Mouse (Mus musculus) hindbrain, embryonic 11.5 days (tissue): ENCODE measurements at regions not wholly inside any gene's neighbourhood (a gene's known extent, or its start where the extent isn't known, plus 50 kb on each side); places are given as distances from the start of the nearest gene placed in this dataset.
A peak's percentile ranks its signal among the peaks of the same experiment; 100 is the strongest.

Experiments
- ATAC-seq: fragments of 200-750 bp; cut with Nextera tagmentation; 2 replicates; pipeline ENCODE4 v1.8.0; 2017; ENCODE audit warnings: mild to moderate bottlenecking, moderate TSS enrichment, moderate library complexity; ENCODE audit not compliant: low FRiP score
- DNase-seq: peaks from one replicate; pipeline ENCODE4 v3.0.0-alpha.2; 2015; ENCODE audit warnings: low spot score
- H3K27ac ChIP-seq: fragments of 300-500 bp; sonication (generic); 2 replicates; pipeline ENCODE4 v1.5.1; 2014; ENCODE audit warnings: mild to moderate bottlenecking, low read depth, low read length
- H3K27me3 ChIP-seq: fragments of 300-500 bp; sonication (generic); 2 replicates; pipeline ENCODE4 v1.6.1; 2014; ENCODE audit warnings: mild to moderate bottlenecking, low read length, moderate library complexity, mixed read lengths; ENCODE audit not compliant: control insufficient read depth, insufficient read depth
- H3K36me3 ChIP-seq: fragments of 300-500 bp; sonication (generic); 2 replicates; pipeline ENCODE4 v1.6.1; 2014; ENCODE audit warnings: mild to moderate bottlenecking, low read length, moderate library complexity, mixed read lengths; ENCODE audit not compliant: control insufficient read depth, insufficient read depth
- H3K4me1 ChIP-seq: fragments of 300-500 bp; sonication (generic); replicated peaks from 2 replicates; pipeline ENCODE4 v1.6.1; 2014; ENCODE audit warnings: low read length, mixed read lengths; ENCODE audit not compliant: control insufficient read depth, insufficient read depth
- H3K4me2 ChIP-seq: fragments of 300-500 bp; sonication (generic); replicated peaks from 2 replicates; pipeline ENCODE4 v1.6.1; 2014; ENCODE audit warnings: mild to moderate bottlenecking, low read depth, low read length
- H3K4me3 ChIP-seq: fragments of 300-500 bp; sonication (generic); 2 replicates; pipeline ENCODE4 v1.5.1; 2014; ENCODE audit warnings: low read depth, low read length
- H3K9ac ChIP-seq: fragments of 300-500 bp; sonication (generic); 2 replicates; pipeline ENCODE4 v1.6.1; 2014; ENCODE audit warnings: low read depth, low read length
- H3K9me3 ChIP-seq: fragments of 300-500 bp; sonication (generic); 2 replicates; pipeline ENCODE4 v1.6.1; 2016; ENCODE audit warnings: low read length; ENCODE audit not compliant: control insufficient read depth
- WGBS: fragments of 180-500 bp; shearing (Covaris S2); extraction: QIAGEN DNeasy Blood & Tissue Kit; methylation state at CpG from one replicate; pipeline ENCODE4 v1.1.7; 2014; 5-methylcytosine and 5-hydroxymethylcytosine counted together

- DNase-seq (no peak), ATAC-seq (no peak)
- Histone ChIP-seq H3K4me3 (no peak overlapping the region), H3K27ac (no peak overlapping the region), H3K9me3 (no peaks in the 10 kb centered on the region), H3K4me1 (no peaks in the 10 kb centered on the region), H3K4me2 (no peak overlapping the region), H3K27me3 (no peaks in the 10 kb centered on the region), H3K9ac (no peak overlapping the region), H3K36me3 (no peaks in the 10 kb centered on the region)
- 91% methylated on average over 6 of the region's 6 CpGs for WGBS
Measured at GRCm38 (mm10) chr8:89525041-89525440, 481.1 kb upstream of the Sall1 start.

- H3K36me3 ChIP-seq, result no peaks in the 10 kb centered on the region
- 87% methylated on average over 3 of the region's 3 CpGs for WGBS
- H3K9ac ChIP-seq, result no peak overlapping the region
- no peaks in the 10 kb centered on the region for H3K27me3 ChIP-seq
- no peak overlapping the region for H3K4me2 ChIP-seq
- no peak for DNase-seq
- ATAC-seq, result no peak
- H3K27ac ChIP-seq, result no peak overlapping the region
- H3K4me3 ChIP-seq, result no peak overlapping the region
- no peaks in the 10 kb centered on the region for H3K9me3 ChIP-seq
- H3K4me1 ChIP-seq, result no peaks in the 10 kb centered on the region
Measured at GRCm38 (mm10) chr8:89523336-89523735, 479.4 kb upstream of the Sall1 start.

- no peak for ATAC-seq
- WGBS, result 21% methylated on average over 2 of the region's 2 CpGs
- peak; percentile 20 for DNase-seq
- H3K27ac ChIP-seq, result no peak overlapping the region
- no peak overlapping the region for H3K4me2 ChIP-seq
- no peaks in the 10 kb centered on the region for H3K27me3 ChIP-seq
- H3K9me3 ChIP-seq, result no peaks in the 10 kb centered on the region
- no peaks in the 10 kb centered on the region for H3K36me3 ChIP-seq
- H3K9ac ChIP-seq, result no peak overlapping the region
- no peak overlapping the region for H3K4me3 ChIP-seq
- no peaks in the 10 kb centered on the region for H3K4me1 ChIP-seq
Measured at GRCm38 (mm10) chr8:89516602-89517001, 472.6 kb upstream of the Sall1 start.

- ATAC-seq, result no peak
- Histone ChIP-seq H3K4me2 (no peak overlapping the region), H3K4me1 (no peaks in the 10 kb centered on the region), H3K27me3 (no peaks in the 10 kb centered on the region), H3K27ac (no peak overlapping the region), H3K36me3 (no peaks in the 10 kb centered on the region), H3K9me3 (no peaks in the 10 kb centered on the region), H3K9ac (no peak overlapping the region), H3K4me3 (no peak overlapping the region)
- WGBS, result 89% methylated on average over 3 of the region's 3 CpGs
- DNase-seq, result no peak
Measured at GRCm38 (mm10) chr8:89514270-89514669, 470.3 kb upstream of the Sall1 start.

GRCm38 (mm10) chr8:89507639-89508038 is 463.7 kb upstream of the Sall1 start:
- Histone ChIP-seq H3K4me3 (no peak overlapping the region), H3K4me1 (no peaks in the 10 kb centered on the region), H3K9me3 (no peaks in the 10 kb centered on the region), H3K9ac (no peak overlapping the region), H3K4me2 (no peak overlapping the region), H3K27me3 (no peaks in the 10 kb centered on the region), H3K36me3 (no peaks in the 10 kb centered on the region), H3K27ac (no peak overlapping the region)
- DNase-seq (no peak), ATAC-seq (no peak)
- WGBS, result 52% methylated on average over 6 of the region's 6 CpGs

GRCm38 (mm10) chr8:89503545-89504234 is 459.7 kb upstream of the Sall1 start:
- H3K27me3 ChIP-seq, result no peaks in the 10 kb centered on the region
- H3K4me2 ChIP-seq, result no peak overlapping the region
- no peak overlapping the region for H3K9ac ChIP-seq
- WGBS, result 66% methylated on average over 4 of the region's 4 CpGs
- ATAC-seq, result no peak
- no peaks in the 10 kb centered on the region for H3K36me3 ChIP-seq
- H3K4me3 ChIP-seq, result no peak overlapping the region
- DNase-seq, result no peak
- no peaks in the 10 kb centered on the region for H3K4me1 ChIP-seq
- H3K9me3 ChIP-seq, result no peaks in the 10 kb centered on the region
- no peak overlapping the region for H3K27ac ChIP-seq

- 94% methylated on average over 6 of the region's 6 CpGs for WGBS
- DNase-seq (no peak), ATAC-seq (no peak)
- no peaks in the 10 kb centered on the region for H3K36me3 ChIP-seq
- H3K4me1 ChIP-seq, result no peaks in the 10 kb centered on the region
- no peak overlapping the region for H3K4me2 ChIP-seq
- H3K4me3 ChIP-seq, result no peak overlapping the region
- no peak overlapping the region for H3K9ac ChIP-seq
- no peaks in the 10 kb centered on the region for H3K27me3 ChIP-seq
- H3K9me3 ChIP-seq, result no peaks in the 10 kb centered on the region
- no peak overlapping the region for H3K27ac ChIP-seq
Measured at GRCm38 (mm10) chr8:89503030-89503429, 459.1 kb upstream of the Sall1 start.

- 92% methylated on average over 6 of the region's 6 CpGs for WGBS
- no peak for DNase-seq
- ATAC-seq, result no peak
Measured at GRCm38 (mm10) chr8:89501756-89502155, 457.8 kb upstream of the Sall1 start.

GRCm38 (mm10) chr8:89499831-89500230 is 455.9 kb upstream of the Sall1 start:
- ATAC-seq (no peak), DNase-seq (no peak)
- Histone ChIP-seq H3K27ac (no peak overlapping the region), H3K4me1 (no peaks in the 10 kb centered on the region), H3K4me3 (no peak overlapping the region), H3K9me3 (no peaks in the 10 kb centered on the region), H3K9ac (no peak overlapping the region), H3K4me2 (no peak overlapping the region), H3K36me3 (no peaks in the 10 kb centered on the region), H3K27me3 (no peaks in the 10 kb centered on the region)
- WGBS, result 82% methylated on average over 6 of the region's 6 CpGs

More at GRCm38 (mm10) chr8:89501756-89502155, 457.8 kb upstream of the Sall1 start:
- no peaks in the 10 kb centered on the region for H3K9me3 ChIP-seq
- H3K4me3 ChIP-seq, result no peak overlapping the region
- no peak overlapping the region for H3K27ac ChIP-seq
- no peak overlapping the region for H3K9ac ChIP-seq
- no peaks in the 10 kb centered on the region for H3K4me1 ChIP-seq
- H3K4me2 ChIP-seq, result no peak overlapping the region
- no peaks in the 10 kb centered on the region for H3K27me3 ChIP-seq
- H3K36me3 ChIP-seq, result no peaks in the 10 kb centered on the region
